Mouse (Mus musculus) neural tube, postnatal 0 days (tissue): Measurements from ENCODE around the gene Gm9758. TPM values are rescaled to one million over a fixed set of nuclear protein-coding genes. Genes with fewer than 3 reads are reported as not detected.

ENCODE experiments used
- polyA plus RNA-seq: library from polyadenylated mRNA; unstranded; fragments of >200 nt; fragmentation: Nextera tagmentation; extraction: Ambion mirVana; gene quantifications from 2 replicates; pipeline ENCODE4 v1.2.1, GENCODE M21; 2015

Gm9758 gene
- not detected in 2 replicates for polyA plus RNA-seq

DNA sequence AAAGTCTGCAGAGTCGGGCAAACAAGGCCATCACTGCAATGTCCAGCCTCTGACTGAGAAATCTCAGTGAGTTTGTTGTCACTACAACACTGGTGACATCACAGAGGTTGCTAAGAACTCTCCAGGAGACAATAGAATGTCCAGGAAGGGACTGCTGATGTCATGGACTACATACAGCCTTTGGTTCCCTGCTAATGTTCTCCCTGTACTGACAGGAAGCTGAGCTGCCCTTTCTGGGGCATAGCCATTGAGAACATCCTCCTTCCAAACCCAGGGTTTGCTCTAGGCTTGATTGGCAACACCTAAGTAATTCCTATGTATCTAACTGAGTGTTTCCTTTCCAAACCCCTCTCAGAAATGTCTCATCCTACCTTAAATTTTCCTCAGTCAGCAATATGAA lies at the start of gene Gm9758:
Gene Gm9758, minus strand, starts transcription at position 101 of the 400 bp plus-strand sequence.

DNA sequence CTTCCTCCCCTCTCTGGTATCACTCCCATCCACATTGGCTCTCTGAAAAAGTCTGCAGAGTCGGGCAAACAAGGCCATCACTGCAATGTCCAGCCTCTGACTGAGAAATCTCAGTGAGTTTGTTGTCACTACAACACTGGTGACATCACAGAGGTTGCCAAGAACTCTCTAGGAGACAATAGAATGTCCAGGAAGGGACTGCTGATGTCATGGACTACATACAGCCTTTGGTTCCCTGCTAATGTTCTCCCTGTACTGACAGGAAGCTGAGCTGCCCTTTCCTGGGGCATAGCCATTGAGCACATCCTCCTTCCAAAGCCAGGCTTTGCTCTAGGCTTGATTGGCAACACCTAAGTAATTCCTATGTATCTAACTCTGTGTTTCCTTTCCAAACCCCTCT lies 23.6 kb upstream of the Gm9758 start, which contains the start of gene Speer4e:
Gene Speer4e, minus strand, starts transcription at position 101 of the 400 bp plus-strand sequence.

Other genes starting within 250 kb of the Gm9758 start
- not detected in 2 replicates for gene Speer4e, start 23.5 kb upstream of the Gm9758 start, polyA plus RNA-seq
- gene Gm10354, start 64.0 kb upstream of the Gm9758 start, polyA plus RNA-seq: not detected in 2 replicates
- not detected in 2 replicates for gene Gm17019, start 118.1 kb upstream of the Gm9758 start, polyA plus RNA-seq